Mouse (Mus musculus) urinary bladder, postnatal 36 days (tissue): ENCODE results near the gene Pcca.

ENCODE experiments used
- DNase-seq, 2 experiments: peaks; one replicate each; pipeline ENCODE4 v3.0.0; 2022; ENCODE audit warnings: low spot score in 2 of 2, mixed read lengths in 1 of 2

Pcca gene

GRCm38 (mm10) chr14:122648214-122648613, 114.1 kb downstream of the Pcca start:
- DNase-seq: no peak

- DNase-seq: no peak
Observed at GRCm38 (mm10) chr14:122649336-122649950, 115.3 kb downstream of the Pcca start.

- no peak for DNase-seq
Observed at GRCm38 (mm10) chr14:122651681-122652080, 117.6 kb downstream of the Pcca start.

- no peak for DNase-seq
Observed at GRCm38 (mm10) chr14:122675661-122676060, 141.5 kb downstream of the Pcca start.

- DNase-seq: no peak
Observed at GRCm38 (mm10) chr14:122683645-122684044, 149.5 kb downstream of the Pcca start.

- DNase-seq: no peak
Observed at GRCm38 (mm10) chr14:122684250-122684649, 150.1 kb downstream of the Pcca start.

GRCm38 (mm10) chr14:122684811-122685210, 150.7 kb downstream of the Pcca start:
- no peak for DNase-seq

GRCm38 (mm10) chr14:122687398-122687797, 153.3 kb downstream of the Pcca start:
- no peak for DNase-seq

- no peak for DNase-seq
Observed at GRCm38 (mm10) chr14:122688378-122688777, 154.3 kb downstream of the Pcca start.

GRCm38 (mm10) chr14:122689136-122689815, 155.2 kb downstream of the Pcca start:
- DNase-seq: no peak

- no peak for DNase-seq
Observed at GRCm38 (mm10) chr14:122691555-122691954, 157.4 kb downstream of the Pcca start.

- DNase-seq: no peak
Observed at GRCm38 (mm10) chr14:122700333-122700732, 166.2 kb downstream of the Pcca start.

GRCm38 (mm10) chr14:122713793-122714192, 179.7 kb downstream of the Pcca start:
- DNase-seq: no peak

GRCm38 (mm10) chr14:122714911-122715310, 180.8 kb downstream of the Pcca start:
- DNase-seq: no peak

- no peak for DNase-seq
Observed at GRCm38 (mm10) chr14:122716057-122716456, 181.9 kb downstream of the Pcca start.

GRCm38 (mm10) chr14:122719496-122720080, 185.5 kb downstream of the Pcca start:
- DNase-seq: no peak

- no peak for DNase-seq
Observed at GRCm38 (mm10) chr14:122720989-122721388, 186.9 kb downstream of the Pcca start.

- DNase-seq: no peak
Observed at GRCm38 (mm10) chr14:122721750-122722149, 187.6 kb downstream of the Pcca start.

- no peak for DNase-seq
Observed at GRCm38 (mm10) chr14:122726456-122726855, 192.3 kb downstream of the Pcca start.

- DNase-seq: no peak
Observed at GRCm38 (mm10) chr14:122729431-122730073, 195.4 kb downstream of the Pcca start.

- DNase-seq: no peak
Observed at GRCm38 (mm10) chr14:122730921-122731551, 196.9 kb downstream of the Pcca start.

- no peak for DNase-seq
Observed at GRCm38 (mm10) chr14:122736806-122737205, 202.7 kb downstream of the Pcca start.
